Mouse (Mus musculus) hindbrain, embryonic 15.5 days (tissue): ENCODE measurements at regions not wholly inside any gene's neighbourhood (a gene's known extent, or its start where the extent isn't known, plus 50 kb on each side); places are given as distances from the start of the nearest gene placed in this dataset.

Experiments
- ATAC-seq: fragments of 200-750 bp; cut with Nextera tagmentation; 2 replicates; pipeline ENCODE4 v1.8.0; 2017; ENCODE audit warnings: low read depth, moderate number of reproducible peaks, moderate TSS enrichment; ENCODE audit not compliant: low FRiP score
- H3K27ac ChIP-seq: fragments of 300-500 bp; sonication (generic); replicated peaks from 2 replicates; pipeline ENCODE4 v1.5.1; 2015; ENCODE audit warnings: mild to moderate bottlenecking, inconsistent platforms
- H3K27me3 ChIP-seq: fragments of 300-500 bp; sonication (generic); 2 replicates; pipeline ENCODE4 v1.6.1; 2015; ENCODE audit warnings: control low read depth, inconsistent platforms
- H3K36me3 ChIP-seq: fragments of 300-500 bp; sonication (generic); 2 replicates; pipeline ENCODE4 v1.6.1; 2015; ENCODE audit warnings: control low read depth, inconsistent platforms
- H3K4me1 ChIP-seq: fragments of 300-500 bp; sonication (generic); replicated peaks from 2 replicates; pipeline ENCODE4 v1.6.1; 2015; ENCODE audit warnings: control low read depth, inconsistent platforms
- H3K4me2 ChIP-seq: fragments of 300-500 bp; sonication (generic); 2 replicates; pipeline ENCODE4 v1.6.1; 2015; ENCODE audit warnings: moderate library complexity, mild to moderate bottlenecking, inconsistent platforms
- H3K4me3 ChIP-seq: fragments of 300-500 bp; sonication (generic); 2 replicates; pipeline ENCODE4 v1.5.1; 2015; ENCODE audit warnings: mild to moderate bottlenecking, inconsistent platforms
- H3K9ac ChIP-seq: fragments of 300-500 bp; sonication (generic); 2 replicates; pipeline ENCODE4 v1.6.1; 2015; ENCODE audit warnings: inconsistent platforms
- H3K9me3 ChIP-seq: fragments of 300-500 bp; sonication (generic); 2 replicates; pipeline ENCODE4 v1.6.1; 2016; ENCODE audit warnings: control low read depth, inconsistent platforms
- WGBS: fragments of 180-500 bp; shearing (Covaris S2); methylation state at CpG from one replicate; pipeline ENCODE4 v1.1.7; 2015; 5-methylcytosine and 5-hydroxymethylcytosine counted together

- no peaks in the 10 kb centered on the region for H3K36me3 ChIP-seq
- no peak for ATAC-seq
- H3K27me3 ChIP-seq = no peaks in the 10 kb centered on the region
- no peak overlapping the region for H3K4me3 ChIP-seq
- H3K9ac ChIP-seq = no peak overlapping the region
- no peak overlapping the region for H3K27ac ChIP-seq
- 90% methylated on average over 1 of the region's 1 CpGs for WGBS
- H3K4me1 ChIP-seq = no peaks in the 10 kb centered on the region
- no peak overlapping the region for H3K4me2 ChIP-seq
- H3K9me3 ChIP-seq = 0 out of 2 replicates have a peak, but pooled peaks cover 2% of the 10 kb centered on the region
These were observed 175.3 kb upstream of the Cypt12 start for GRCm38 (mm10) chr3:17772886-17773285.

GRCm38 (mm10) chr3:17779152-17779551 is 169.1 kb upstream of the Cypt12 start:
- Histone ChIP-seq H3K9ac (no peak overlapping the region), H3K4me1 (no peaks in the 10 kb centered on the region), H3K4me2 (no peak overlapping the region), H3K27me3 (no peaks in the 10 kb centered on the region), H3K9me3 (no peaks in the 10 kb centered on the region), H3K36me3 (no peaks in the 10 kb centered on the region), H3K4me3 (no peak overlapping the region), H3K27ac (no peak overlapping the region)
- 86% methylated on average over 3 of the region's 3 CpGs for WGBS
- ATAC-seq = no peak

DNA sequence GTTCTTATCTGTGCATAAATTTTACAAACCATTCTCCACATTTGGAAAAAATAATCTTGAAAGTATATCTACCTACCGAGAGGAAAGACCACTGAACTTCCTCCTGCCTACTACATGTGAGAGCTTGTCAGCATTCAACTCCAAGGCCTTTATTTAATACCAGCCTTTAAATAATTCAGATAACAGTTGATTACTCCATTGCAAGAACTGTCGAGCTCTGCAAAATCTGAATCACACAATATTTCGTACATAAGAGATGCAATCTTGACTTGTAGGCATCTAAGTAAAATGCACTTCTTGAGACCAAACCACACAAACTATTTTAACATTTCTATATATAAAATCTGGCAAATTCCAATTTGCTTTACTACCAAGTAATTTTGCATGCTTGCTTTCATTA is 164.1 kb upstream of the Cypt12 start:
- H3K4me1 ChIP-seq = peaks cover 24% of the 10 kb centered on the region
- H3K9me3 ChIP-seq = no peaks in the 10 kb centered on the region
- H3K4me3 ChIP-seq = peak overlapping the region; percentile 20; the same call in 1 of the 2 replicates
- H3K4me2 ChIP-seq = peak overlapping the region; percentile 49
- H3K27me3 ChIP-seq = no peaks in the 10 kb centered on the region
- peak overlapping the region; percentile 28; the same call in 1 of the 2 replicates for H3K9ac ChIP-seq
- H3K27ac ChIP-seq = peak overlapping the region; percentile 83
- H3K36me3 ChIP-seq = no peaks in the 10 kb centered on the region
- ATAC-seq = no peak
- 36% methylated on average over 3 of the region's 3 CpGs for WGBS

DNA sequence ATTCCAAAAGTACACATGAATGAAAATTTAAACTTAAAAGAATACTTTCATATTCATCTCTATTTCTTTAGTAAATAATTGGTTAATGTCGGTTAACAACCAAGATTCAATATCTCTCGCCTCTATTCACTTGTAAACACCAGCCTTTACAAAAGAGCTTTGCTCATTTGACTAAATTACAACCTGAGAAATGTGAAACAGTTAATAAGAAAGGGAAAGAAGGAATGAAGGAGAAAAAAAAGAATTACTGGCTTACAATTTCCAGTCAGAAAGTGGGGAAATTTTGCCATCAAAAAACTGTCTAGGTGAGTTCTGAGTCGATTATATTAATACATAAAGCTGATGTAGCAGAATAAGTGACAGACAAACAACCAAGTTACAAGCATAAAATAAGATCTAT is 163.6 kb upstream of the Cypt12 start:
- H3K4me1 ChIP-seq = peaks cover 24% of the 10 kb centered on the region
- no peaks in the 10 kb centered on the region for H3K9me3 ChIP-seq
- H3K27ac ChIP-seq = peak overlapping the region; percentile 99
- H3K36me3 ChIP-seq = no peaks in the 10 kb centered on the region
- WGBS = 21% methylated on average over 3 of the region's 3 CpGs
- peak overlapping the region; percentile 98 for H3K4me2 ChIP-seq
- ATAC-seq = no peak
- H3K27me3 ChIP-seq = no peaks in the 10 kb centered on the region
- H3K9ac ChIP-seq = peak overlapping the region; percentile 75
- peak overlapping the region; percentile 66 for H3K4me3 ChIP-seq

DNA sequence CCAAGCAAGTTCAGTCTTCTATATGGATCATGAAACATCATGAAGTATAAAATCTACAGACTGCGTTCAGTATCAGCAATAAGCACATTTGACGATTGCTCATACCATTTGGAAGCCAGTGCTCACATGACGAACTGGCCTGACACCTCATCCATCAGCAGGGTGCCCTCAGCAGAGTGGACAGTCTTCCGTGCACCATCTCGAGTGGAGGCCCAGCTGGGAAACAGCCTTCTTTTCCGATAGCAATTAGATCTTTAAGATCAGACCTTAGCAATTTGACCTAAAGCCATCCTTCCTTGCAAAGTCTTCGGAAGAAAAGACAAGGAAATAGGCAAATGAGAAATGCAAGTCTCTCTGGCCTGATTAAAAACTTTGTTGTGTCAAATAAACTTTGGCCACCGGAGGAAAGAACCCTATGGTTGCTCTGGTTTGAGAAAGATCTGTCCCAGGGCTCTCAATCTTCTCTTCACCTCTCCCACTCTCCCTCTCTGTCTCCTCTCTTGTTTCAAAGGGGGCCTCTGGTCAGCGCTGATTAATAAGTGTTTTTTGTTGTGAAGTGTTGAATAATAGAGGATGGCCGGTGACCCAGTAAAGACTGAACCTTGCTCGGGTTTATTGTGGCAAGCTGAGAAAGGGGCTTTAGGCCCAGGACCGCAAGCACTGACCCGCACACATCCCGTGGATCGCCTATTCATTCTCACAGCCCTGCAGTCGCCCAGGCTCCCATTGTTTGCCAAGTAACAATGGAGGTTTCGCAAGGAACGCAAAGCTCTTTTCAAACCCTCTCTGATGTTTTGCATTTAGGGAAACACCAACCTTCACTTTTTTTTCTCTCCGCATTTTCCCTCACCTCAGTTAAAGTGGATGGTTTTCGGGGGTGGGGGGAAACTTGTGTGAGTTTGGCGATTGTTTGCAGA is 162.8 kb upstream of the Cypt12 start:
- no peak for ATAC-seq
- Histone ChIP-seq H3K4me3 (peak overlapping the region; percentile 66), H3K36me3 (no peaks in the 10 kb centered on the region), H3K27me3 (no peaks in the 10 kb centered on the region), H3K9me3 (no peaks in the 10 kb centered on the region), H3K27ac (peak overlapping the region; percentile 99), H3K4me1 (peaks cover 24% of the 10 kb centered on the region), H3K9ac (peak overlapping the region; percentile 75), H3K4me2 (peak overlapping the region; percentile 98)
- 3% methylated on average over 21 of the region's 21 CpGs for WGBS

- peak overlapping the region; percentile 75 for H3K9ac ChIP-seq
- peak overlapping the region; percentile 66 for H3K4me3 ChIP-seq
- no peaks in the 10 kb centered on the region for H3K27me3 ChIP-seq
- H3K4me1 ChIP-seq = peaks cover 24% of the 10 kb centered on the region
- no peaks in the 10 kb centered on the region for H3K9me3 ChIP-seq
- ATAC-seq = peak; percentile 43
- H3K27ac ChIP-seq = peak overlapping the region; percentile 99
- H3K36me3 ChIP-seq = no peaks in the 10 kb centered on the region
- under 1% methylated on average over 56 of the region's 56 CpGs for WGBS
- H3K4me2 ChIP-seq = peak overlapping the region; percentile 98
These were observed 162.0 kb upstream of the Cypt12 start for GRCm38 (mm10) chr3:17786023-17786720.

- Histone ChIP-seq H3K36me3 (no peaks in the 10 kb centered on the region), H3K4me3 (peak overlapping the region; percentile 66), H3K4me2 (peak overlapping the region; percentile 98), H3K4me1 (peaks cover 24% of the 10 kb centered on the region), H3K27me3 (no peaks in the 10 kb centered on the region), H3K9ac (peak overlapping the region; percentile 75), H3K9me3 (no peaks in the 10 kb centered on the region), H3K27ac (peak overlapping the region; percentile 99)
- peak; percentile 67 for ATAC-seq
- 1% methylated on average over 35 of the region's 35 CpGs for WGBS
These were observed 161.3 kb upstream of the Cypt12 start for GRCm38 (mm10) chr3:17786721-17787442.

- ATAC-seq = no peak
- peak overlapping the region; percentile 99 for H3K27ac ChIP-seq
- 14% methylated on average over 18 of the region's 18 CpGs for WGBS
These were observed 160.5 kb upstream of the Cypt12 start for GRCm38 (mm10) chr3:17787443-17788333.

DNA sequence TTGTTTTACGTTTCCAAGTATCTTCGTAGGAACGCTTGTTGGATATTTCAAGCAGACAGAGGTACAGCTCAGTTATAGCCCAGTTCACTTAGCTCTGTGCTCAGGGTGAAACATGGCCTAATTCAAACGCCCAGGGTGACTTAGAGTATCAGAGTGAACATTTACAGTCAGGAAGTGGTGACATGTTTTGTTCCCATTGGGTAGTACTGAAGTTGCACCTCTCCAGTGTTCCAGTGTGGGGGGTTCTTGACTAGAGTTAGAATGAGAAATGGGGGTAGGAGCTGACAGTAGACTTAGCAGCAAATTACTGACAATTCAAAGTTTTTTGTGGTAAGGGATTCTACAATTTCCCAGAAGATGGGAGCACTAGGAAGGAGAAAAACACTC is 159.9 kb upstream of the Cypt12 start:
- no peaks in the 10 kb centered on the region for H3K27me3 ChIP-seq
- H3K4me2 ChIP-seq = peak overlapping the region; percentile 98
- H3K4me1 ChIP-seq = peaks cover 24% of the 10 kb centered on the region
- no peaks in the 10 kb centered on the region for H3K36me3 ChIP-seq
- ATAC-seq = no peak
- H3K9ac ChIP-seq = peak overlapping the region; percentile 75
- H3K4me3 ChIP-seq = peak overlapping the region; percentile 66
- peak overlapping the region; percentile 99 for H3K27ac ChIP-seq
- H3K9me3 ChIP-seq = no peaks in the 10 kb centered on the region
- 27% methylated on average over 4 of the region's 4 CpGs for WGBS

More at GRCm38 (mm10) chr3:17787443-17788333, 160.5 kb upstream of the Cypt12 start:
- H3K9ac ChIP-seq = peak overlapping the region; percentile 75
- peaks cover 24% of the 10 kb centered on the region for H3K4me1 ChIP-seq
- H3K4me2 ChIP-seq = peak overlapping the region; percentile 98
- no peaks in the 10 kb centered on the region for H3K36me3 ChIP-seq
- no peaks in the 10 kb centered on the region for H3K9me3 ChIP-seq
- no peaks in the 10 kb centered on the region for H3K27me3 ChIP-seq
- H3K4me3 ChIP-seq = peak overlapping the region; percentile 66

GRCm38 (mm10) chr3:17788778-17789299 is 159.4 kb upstream of the Cypt12 start:
- no peaks in the 10 kb centered on the region for H3K9me3 ChIP-seq
- H3K9ac ChIP-seq = peak overlapping the region; percentile 75
- 21% methylated on average over 3 of the region's 3 CpGs for WGBS
- peaks cover 24% of the 10 kb centered on the region for H3K4me1 ChIP-seq
- peak overlapping the region; percentile 66 for H3K4me3 ChIP-seq
- ATAC-seq = no peak
- no peaks in the 10 kb centered on the region for H3K36me3 ChIP-seq
- H3K27ac ChIP-seq = peak overlapping the region; percentile 99
- H3K27me3 ChIP-seq = no peaks in the 10 kb centered on the region
- peak overlapping the region; percentile 98 for H3K4me2 ChIP-seq
